Mouse (Mus musculus) limb, embryonic 14.5 days (tissue): ENCODE results near the gene Ccdc12. TPM values are rescaled to one million over a fixed set of nuclear protein-coding genes. Genes with fewer than 3 reads are reported as not detected.

Source experiments
- ATAC-seq: fragments of 200-750 bp; cut with Nextera tagmentation; 2 replicates; pipeline ENCODE4 v1.8.0; 2017; ENCODE audit warnings: low read depth, moderate number of reproducible peaks, moderate TSS enrichment; ENCODE audit not compliant: low FRiP score
- DNase-seq: peaks from one replicate; pipeline ENCODE4 v3.0.0-alpha.2; 2015; ENCODE audit warnings: low spot score
- H3K27ac ChIP-seq: fragments of 300-500 bp; sonication (generic); replicated peaks from 2 replicates; pipeline ENCODE4 v1.5.1; 2014; ENCODE audit warnings: low read depth, mild to moderate bottlenecking, low read length, moderate library complexity, mixed read lengths
- H3K27me3 ChIP-seq: fragments of 300-500 bp; sonication (generic); 2 replicates; pipeline ENCODE4 v1.6.1; 2014; ENCODE audit warnings: low read length, mixed read lengths; ENCODE audit not compliant: control insufficient read depth, insufficient read depth
- H3K36me3 ChIP-seq: fragments of 300-500 bp; sonication (generic); 2 replicates; pipeline ENCODE4 v1.6.1; 2014; ENCODE audit warnings: mild to moderate bottlenecking, low read length, moderate library complexity, mixed read lengths; ENCODE audit not compliant: control insufficient read depth, insufficient read depth
- H3K4me1 ChIP-seq: fragments of 300-500 bp; sonication (generic); 2 replicates; pipeline ENCODE4 v1.6.1; 2014; ENCODE audit warnings: antibody characterized with exemption, low read length, mixed read lengths; ENCODE audit not compliant: control insufficient read depth, insufficient read depth
- H3K4me2 ChIP-seq: fragments of 300-500 bp; sonication (generic); replicated peaks from 2 replicates; pipeline ENCODE4 v1.6.1; 2014; ENCODE audit warnings: low read depth, mild to moderate bottlenecking, low read length, moderate library complexity; ENCODE audit not compliant: severe bottlenecking
- H3K4me3 ChIP-seq: fragments of 300-500 bp; sonication (generic); replicated peaks from 2 replicates; pipeline ENCODE4 v1.5.1; 2014; ENCODE audit warnings: low read length
- H3K9ac ChIP-seq: fragments of 300-500 bp; sonication (generic); 2 replicates; pipeline ENCODE4 v1.6.1; 2014; ENCODE audit warnings: mild to moderate bottlenecking, low read depth, low read length, moderate library complexity; ENCODE audit not compliant: severe bottlenecking
- H3K9me3 ChIP-seq: fragments of 300-500 bp; sonication (generic); 2 replicates; pipeline ENCODE4 v1.6.1; 2016; ENCODE audit warnings: low read length; ENCODE audit not compliant: control insufficient read depth
- POLR2A ChIP-seq: fragments of 200-500 bp; IDR thresholded peaks from 2 replicates; pipeline ENCODE4 v1.8.0; 2012; ENCODE audit warnings: inconsistent platforms, mild to moderate bottlenecking, moderate library complexity, borderline replicate concordance; ENCODE audit not compliant: insufficient read depth, insufficient read length; ENCODE audit errors: extremely low read depth
- WGBS: fragments of 180-500 bp; shearing (Covaris S2); extraction: QIAGEN DNeasy Blood & Tissue Kit; methylation state at CpG from one replicate; pipeline ENCODE4 v1.1.7; 2014; 5-methylcytosine and 5-hydroxymethylcytosine counted together
- polyA plus RNA-seq, 2 experiments: library from polyadenylated mRNA; depleted of rRNA in 1 of 2; stranded (reverse) in 1 of 2; unstranded in 1 of 2; fragments of >200 nt; fragmentation: Nextera tagmentation in 1 of 2; extraction: Ambion mirVana in 1 of 2; gene quantifications; 2 replicates each; pipeline versions ENCODE4 v1.2.1 to v1.2.3; 2012 to 2014

The Ccdc12 gene
- polyA plus RNA-seq, 2 experiments = 83.8 to 102 TPM

GRCm38 (mm10) chr9:110638611-110639021, 17.7 kb upstream of the Ccdc12 start:
- no peak overlapping the region for H3K4me3 ChIP-seq
- WGBS = 83% methylated on average over 10 of the region's 10 CpGs

GRCm38 (mm10) chr9:110641006-110641405, 15.3 kb upstream of the Ccdc12 start:
- Histone ChIP-seq H3K4me1 (no peaks in the 10 kb centered on the region), H3K27ac (no peak overlapping the region), H3K27me3 (no peaks in the 10 kb centered on the region), H3K4me2 (no peak overlapping the region), H3K4me3 (no peak overlapping the region), H3K9ac (no peak overlapping the region), H3K36me3 (no peaks in the 10 kb centered on the region), H3K9me3 (no peaks in the 10 kb centered on the region)
- DNase-seq (no peak), ATAC-seq (no peak)
- 75% methylated on average over 5 of the region's 5 CpGs for WGBS
- no peak for TF ChIP-seq POLR2A

More at GRCm38 (mm10) chr9:110638611-110639021, 17.7 kb upstream of the Ccdc12 start:
- Histone ChIP-seq H3K27ac (no peak overlapping the region), H3K4me2 (no peak overlapping the region), H3K27me3 (0 out of 2 replicates have a peak, but pooled peaks cover 3% of the 10 kb centered on the region), H3K9me3 (no peaks in the 10 kb centered on the region), H3K4me1 (no peaks in the 10 kb centered on the region), H3K9ac (no peak overlapping the region), H3K36me3 (no peaks in the 10 kb centered on the region)
- ATAC-seq (no peak), DNase-seq (no peak)
- TF ChIP-seq POLR2A = no peak

- no peaks in the 10 kb centered on the region for H3K9me3 ChIP-seq
- 37% methylated on average over 5 of the region's 5 CpGs for WGBS
- H3K27ac ChIP-seq = no peak overlapping the region
- H3K36me3 ChIP-seq = no peaks in the 10 kb centered on the region
- TF ChIP-seq POLR2A = no peak
- no peaks in the 10 kb centered on the region for H3K27me3 ChIP-seq
- no peak overlapping the region for H3K4me2 ChIP-seq
- no peaks in the 10 kb centered on the region for H3K4me1 ChIP-seq
- H3K9ac ChIP-seq = no peak overlapping the region
- DNase-seq (no peak), ATAC-seq (no peak)
- no peak overlapping the region for H3K4me3 ChIP-seq
These were observed 13.3 kb upstream of the Ccdc12 start for GRCm38 (mm10) chr9:110642812-110643524.

DNA sequence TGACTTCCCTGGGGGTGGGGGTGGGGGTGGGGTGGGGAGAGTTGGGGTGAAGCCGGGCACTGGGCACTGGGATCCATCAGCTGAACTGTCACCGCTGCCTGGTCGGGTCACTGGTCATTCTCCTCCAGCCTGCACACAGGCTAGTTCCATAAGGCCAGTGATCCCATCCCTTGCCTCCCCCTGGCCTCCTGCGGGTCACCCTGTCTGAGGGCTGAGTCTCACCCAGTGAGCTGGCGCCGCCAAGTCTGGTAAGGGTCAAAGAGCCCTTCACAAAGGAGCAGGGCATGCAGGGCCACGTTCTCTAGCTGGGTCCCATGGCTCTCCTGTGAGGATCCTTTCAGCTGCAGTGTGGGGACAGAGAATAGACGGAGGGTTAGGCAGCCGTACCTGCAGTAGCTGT, 12.5 kb upstream of the Ccdc12 start:
- ATAC-seq (no peak), DNase-seq (no peak)
- TF ChIP-seq POLR2A = no peak
- Histone ChIP-seq H3K9ac (no peak overlapping the region), H3K4me2 (no peak overlapping the region), H3K27me3 (no peaks in the 10 kb centered on the region), H3K9me3 (no peaks in the 10 kb centered on the region), H3K36me3 (no peaks in the 10 kb centered on the region), H3K4me1 (no peaks in the 10 kb centered on the region), H3K27ac (no peak overlapping the region), H3K4me3 (no peak overlapping the region)
- 65% methylated on average over 9 of the region's 9 CpGs for WGBS

GRCm38 (mm10) chr9:110644295-110644694, 12.0 kb upstream of the Ccdc12 start:
- TF ChIP-seq POLR2A = no peak
- Histone ChIP-seq H3K9me3 (no peaks in the 10 kb centered on the region), H3K27ac (no peak overlapping the region), H3K9ac (no peak overlapping the region), H3K4me2 (no peak overlapping the region), H3K36me3 (no peaks in the 10 kb centered on the region), H3K27me3 (no peaks in the 10 kb centered on the region), H3K4me3 (no peak overlapping the region), H3K4me1 (no peaks in the 10 kb centered on the region)
- WGBS = 82% methylated on average over 10 of the region's 10 CpGs
- ATAC-seq = no peak
- no peak for DNase-seq
